Mouse (Mus musculus) kidney, adult 10 weeks (tissue): ENCODE results near the gene Utp15. TPM values are rescaled to one million over a fixed set of nuclear protein-coding genes. Genes with fewer than 3 reads are reported as not detected.

ENCODE experiments used
- polyA plus RNA-seq: library from polyadenylated mRNA; stranded (reverse); fragments of 350-450 nt; fragmentation: Illumina TruSeq; extraction: RNeasy Lipid Tissue Mini Kit (QIAGEN cat#74804); gene quantifications from one replicate; pipeline ENCODE4 v1.2.3, GENCODE M21; 2014; ENCODE audit warnings: low read depth, low replicate concordance

Utp15 gene
- polyA plus RNA-seq = 11.3 TPM

DNA sequence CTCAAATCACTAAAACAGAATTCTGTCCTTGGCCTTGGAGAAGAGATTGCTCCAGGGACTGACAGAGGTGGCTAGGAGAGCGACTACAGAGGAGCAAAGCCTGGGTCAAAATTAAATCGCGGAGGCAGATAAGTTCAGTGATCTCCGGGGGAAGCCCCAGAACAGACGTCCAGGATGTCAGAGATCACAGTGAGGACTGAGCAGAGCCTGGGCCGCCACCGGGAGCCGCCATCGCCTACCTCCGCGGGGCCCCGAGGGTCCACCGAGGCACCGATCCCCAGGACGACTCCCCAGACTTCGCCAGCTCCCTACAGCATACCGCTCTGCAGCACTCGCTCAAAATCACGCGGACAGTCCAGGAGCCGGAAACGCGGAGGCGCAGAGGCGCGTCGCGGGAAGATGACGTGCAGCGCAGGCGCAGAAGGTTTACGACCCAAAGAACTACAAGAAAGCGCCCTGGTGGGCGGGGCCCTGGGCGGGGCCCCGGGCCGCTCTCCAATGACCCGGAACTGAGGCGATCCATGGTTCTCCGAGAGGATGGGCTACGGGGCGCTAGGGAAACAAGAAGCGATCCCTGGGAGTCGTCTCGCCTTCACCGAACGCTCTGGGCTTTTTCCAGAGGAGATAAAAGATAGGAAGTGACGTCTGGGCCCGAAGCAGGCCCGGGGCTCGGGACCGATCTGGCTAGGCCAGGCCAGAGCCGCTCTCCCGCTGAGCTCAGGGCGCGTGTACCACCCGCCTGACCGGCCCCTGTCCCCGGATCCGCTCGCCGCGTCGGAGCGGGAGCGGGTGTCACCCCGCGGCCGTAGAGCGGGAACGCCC is at the start of gene Utp15, which contains the start of gene Ankra2:
Gene Utp15 (minus strand): TSS at position 406 of the 822 bp plus-strand sequence.
Gene Ankra2 (plus strand): TSS at position 439 of the 822 bp plus-strand sequence.

DNA sequence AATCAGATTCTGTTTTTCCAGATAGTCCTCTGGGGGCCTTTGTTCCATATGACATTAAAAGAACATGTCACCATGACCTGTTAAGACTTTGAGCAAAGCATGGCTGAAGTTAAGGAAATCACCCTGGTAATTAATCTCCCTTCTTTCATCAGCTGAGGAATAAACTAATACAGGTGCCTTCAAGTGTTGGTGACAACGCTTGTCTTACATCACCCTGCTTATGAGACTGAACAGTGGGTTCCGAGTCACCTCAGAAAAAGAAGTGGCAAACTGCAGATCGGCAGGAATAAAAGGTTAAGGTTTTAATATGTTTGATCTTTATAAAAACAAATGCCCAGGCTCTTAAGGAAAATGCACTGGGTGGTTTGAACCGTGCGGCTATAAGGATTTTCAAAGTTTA is 16.8 kb upstream of the Utp15 start, which contains the start of gene Gm21976:
Gene Gm21976 (plus strand): TSS at position 202 of the 400 bp plus-strand sequence.

DNA sequence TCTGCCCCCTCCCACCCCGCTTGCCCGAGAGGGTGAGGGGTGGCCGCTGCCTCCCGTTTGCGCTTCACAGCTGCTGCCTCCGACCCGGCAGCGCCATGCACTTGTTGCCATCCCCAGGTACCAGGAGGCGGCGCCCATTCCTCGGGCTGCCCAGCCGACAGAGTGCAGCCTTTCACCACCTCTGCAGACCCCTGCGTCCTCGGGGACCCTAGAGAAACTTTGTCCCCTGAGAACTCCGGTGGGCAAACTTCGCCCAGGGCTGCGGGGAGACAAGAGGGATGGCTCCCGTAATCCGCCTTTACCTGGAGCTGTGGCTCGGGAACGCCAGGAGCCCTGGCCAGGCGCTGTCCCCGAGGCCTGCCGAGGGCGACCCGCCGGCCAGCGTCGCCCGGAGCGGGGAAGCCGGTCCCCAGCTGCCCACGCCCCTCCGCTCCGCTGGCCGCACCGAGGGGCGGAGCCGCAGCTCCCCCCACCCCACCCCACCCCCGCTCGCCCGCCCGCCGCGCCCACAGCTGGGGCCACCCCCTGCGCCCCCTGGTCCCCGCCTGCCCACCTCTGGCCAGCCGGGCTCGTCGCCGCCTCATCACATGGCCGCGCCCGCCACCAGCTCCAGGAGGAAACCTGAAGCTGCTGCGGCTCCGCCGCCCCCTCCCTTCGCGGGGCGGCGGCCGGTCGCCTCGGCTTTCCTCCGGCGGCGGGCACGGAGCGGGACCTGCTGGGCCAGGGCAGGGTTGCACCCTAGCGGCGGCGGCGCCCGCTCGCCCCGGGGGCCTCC is 56.9 kb downstream of the Utp15 start, which contains the start of gene Arhgef28:
Gene Arhgef28 (minus strand): TSS at position 669 of the 775 bp plus-strand sequence.

Other genes starting within 250 kb of the Utp15 start
- gene Arhgef28, start 56.6 kb downstream of the Utp15 start, polyA plus RNA-seq = 18.0 TPM
- 22.7 TPM for gene Ankra2, start within 50 bp of the Utp15 start, polyA plus RNA-seq
- not detected for gene Gm21976, start 16.8 kb upstream of the Utp15 start, polyA plus RNA-seq
- 615 TPM for gene Btf3, start 54.0 kb upstream of the Utp15 start, polyA plus RNA-seq
- 0.97 TPM for gene Foxd1, start 91.2 kb upstream of the Utp15 start, polyA plus RNA-seq
- gene Gm10320, start 229.0 kb upstream of the Utp15 start, polyA plus RNA-seq = 1.9 TPM